Mouse (Mus musculus): Measurements from ENCODE around the gene Rbm41. TPM values are rescaled to one million over a fixed set of nuclear protein-coding genes. Genes with fewer than 3 reads are reported as not detected.

The Rbm41 gene
- total RNA-seq (2023) = 28.9 TPM

DNA sequence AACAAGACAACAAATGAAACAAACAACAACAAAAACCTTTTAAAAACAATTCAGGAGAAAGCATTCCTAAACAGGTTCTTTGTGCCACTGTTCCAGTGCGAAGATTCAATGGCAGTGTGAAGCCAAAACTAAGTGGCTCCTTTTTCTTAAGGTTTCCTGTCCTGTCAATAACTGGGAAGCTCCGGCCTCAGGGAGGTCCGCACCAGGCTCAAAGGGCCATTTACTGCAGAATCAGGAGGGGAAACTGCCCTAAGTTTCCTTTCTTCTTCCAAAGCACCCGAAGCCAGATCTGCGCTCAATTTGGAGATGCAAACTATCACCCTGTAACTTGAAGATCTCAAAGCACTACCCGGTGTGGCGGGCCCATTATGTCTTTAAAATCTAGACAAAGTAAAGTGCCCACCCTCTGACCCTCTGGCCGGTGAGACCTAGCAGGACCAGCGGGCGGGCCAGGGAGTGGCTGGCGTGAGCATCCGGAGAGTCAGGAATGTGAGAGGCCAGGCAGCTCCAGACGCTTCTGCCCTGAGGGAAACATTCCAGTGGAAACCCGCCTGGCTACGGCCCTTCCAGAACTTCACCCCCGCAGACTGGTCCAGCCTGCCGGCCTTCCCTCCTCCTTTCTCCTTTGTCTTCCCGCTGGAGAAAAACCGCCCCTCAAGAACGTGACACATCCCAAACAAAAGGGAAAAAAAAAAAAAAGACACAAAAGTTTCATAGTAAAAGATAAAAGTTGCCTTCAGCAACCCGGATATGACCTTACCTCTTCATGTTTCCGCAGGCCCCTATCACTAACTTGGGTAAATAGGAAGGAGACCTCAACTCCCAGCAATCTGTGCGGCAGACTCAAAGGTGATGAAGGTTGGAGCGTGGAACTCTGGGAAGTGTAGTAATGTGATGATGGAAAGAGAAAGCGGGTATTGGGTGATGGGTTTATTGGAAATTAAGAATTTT is at the start of gene Rbm41:
Rbm41 (minus strand) TSS at position 856 of the 951 bp plus-strand sequence.

DNA sequence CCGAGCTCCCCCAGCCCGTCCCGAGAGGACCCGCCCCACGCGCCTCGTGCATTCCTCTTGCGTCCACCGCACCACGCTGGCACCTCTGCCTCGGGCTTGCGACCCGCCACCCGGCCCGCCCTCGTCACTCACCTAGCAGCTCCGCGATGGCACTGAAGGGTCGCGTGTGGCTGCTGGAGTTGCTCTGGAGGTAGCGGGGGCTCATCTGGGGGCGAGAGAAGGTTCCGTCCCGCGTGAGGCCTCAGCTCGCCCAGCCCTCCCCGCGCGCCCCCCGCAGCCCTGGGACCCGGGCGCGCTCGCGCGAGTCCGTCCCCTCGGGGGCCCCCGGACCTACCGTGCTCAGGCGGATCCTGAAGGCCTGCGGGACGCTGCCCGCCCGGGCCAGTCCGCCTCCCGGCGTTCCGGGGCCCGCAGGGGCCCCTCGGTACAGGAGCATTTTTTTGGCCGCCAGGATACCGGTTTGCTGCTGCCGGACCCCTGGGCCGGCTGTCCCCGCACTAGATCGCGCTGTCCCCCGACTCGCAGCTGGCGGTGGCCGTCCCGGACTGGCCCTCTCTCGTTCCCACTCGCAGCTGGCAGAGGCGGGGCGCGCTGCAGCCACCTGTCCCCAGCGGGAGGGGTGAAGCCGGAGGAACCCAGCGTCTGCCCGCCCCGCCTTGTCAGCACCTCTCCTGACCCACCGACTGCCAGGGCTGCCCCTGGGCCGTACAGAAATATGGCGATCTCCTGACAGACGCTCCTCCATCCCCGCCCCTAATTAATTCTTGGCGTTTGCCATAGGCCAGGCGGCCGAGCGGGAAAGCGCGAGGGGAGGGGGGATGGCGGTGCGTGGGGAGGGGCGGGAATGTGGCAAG is 127.2 kb downstream of the Rbm41 start, which contains the start of gene Morc4:
Morc4 (minus strand) TSS at position 740 of the 854 bp plus-strand sequence.

Other genes with a start within 250 kb of the Rbm41 start
- gene Ripply1, start 216.2 kb downstream of the Rbm41 start, total RNA-seq (2023) = not detected
- not detected for gene Cldn2, start 197.8 kb downstream of the Rbm41 start, total RNA-seq (2023)
- not detected for gene Morc4, start 126.9 kb downstream of the Rbm41 start, total RNA-seq (2023)
- not detected for gene Nup62cl, start 64.1 kb upstream of the Rbm41 start, total RNA-seq (2023)
- not detected for gene Pih1h3b, start 64.3 kb upstream of the Rbm41 start, total RNA-seq (2023)